Mouse (Mus musculus) forebrain, embryonic 11.5 days (tissue): ENCODE data around the gene Ccl28. TPM values are rescaled to one million over a fixed set of nuclear protein-coding genes. Genes with fewer than 3 reads are reported as not detected.
"Not testable (repeated sequence)": the region's sequence is repeated elsewhere in the genome, so short reads cannot be mapped to it uniquely, and the experiment has no call there.

Experiments
- ATAC-seq: fragments of 200-750 bp; cut with Nextera tagmentation; replicated peaks from 2 replicates; pipeline ENCODE4 v1.8.0; 2017; ENCODE audit warnings: moderate TSS enrichment; ENCODE audit not compliant: low FRiP score
- DNase-seq: peaks from one replicate; pipeline ENCODE4 v3.0.0-alpha.2; 2017; ENCODE audit warnings: low spot score
- H3K27ac ChIP-seq: fragments of 300-500 bp; sonication (generic); 2 replicates; pipeline ENCODE4 v1.5.1; 2014; ENCODE audit warnings: low read depth, low read length
- H3K27me3 ChIP-seq: fragments of 300-500 bp; sonication (generic); 2 replicates; pipeline ENCODE4 v1.6.1; 2014; ENCODE audit warnings: mild to moderate bottlenecking, low read length, mixed read lengths; ENCODE audit not compliant: control insufficient read depth, insufficient read depth
- H3K36me3 ChIP-seq: fragments of 300-500 bp; sonication (generic); 2 replicates; pipeline ENCODE4 v1.6.1; 2014; ENCODE audit warnings: mild to moderate bottlenecking, low read length, moderate library complexity, mixed read lengths; ENCODE audit not compliant: control insufficient read depth, insufficient read depth
- H3K4me1 ChIP-seq: fragments of 300-500 bp; sonication (generic); replicated peaks from 2 replicates; pipeline ENCODE4 v1.6.1; 2014; ENCODE audit warnings: low read length, mixed read lengths; ENCODE audit not compliant: control insufficient read depth, insufficient read depth
- H3K4me2 ChIP-seq: fragments of 300-500 bp; sonication (generic); 2 replicates; pipeline ENCODE4 v1.6.1; 2014; ENCODE audit warnings: low read depth, mild to moderate bottlenecking, low read length, moderate library complexity, mixed read lengths; ENCODE audit not compliant: severe bottlenecking
- H3K4me3 ChIP-seq: fragments of 300-500 bp; sonication (generic); 2 replicates; pipeline ENCODE4 v1.5.1; 2014; ENCODE audit warnings: low read depth, low read length
- H3K9ac ChIP-seq: fragments of 300-500 bp; sonication (generic); 2 replicates; pipeline ENCODE4 v1.6.1; 2014; ENCODE audit warnings: low read length
- H3K9me3 ChIP-seq: fragments of 300-500 bp; sonication (generic); 2 replicates; pipeline ENCODE4 v1.6.1; 2016; ENCODE audit warnings: low read length, mixed read lengths; ENCODE audit not compliant: control insufficient read depth
- WGBS: fragments of 180-500 bp; shearing (Covaris S2); extraction: QIAGEN DNeasy Blood & Tissue Kit; methylation state at CpG from one replicate; pipeline ENCODE4 v1.1.7; 2014; 5-methylcytosine and 5-hydroxymethylcytosine counted together
- polyA plus RNA-seq: library from polyadenylated mRNA; unstranded; fragments of >200 nt; fragmentation: Nextera tagmentation; extraction: Ambion mirVana; gene quantifications from 2 replicates; pipeline ENCODE4 v1.2.1, GENCODE M21; 2014

Gene Ccl28
- polyA plus RNA-seq, 1 experiment from 2014 or later: 0.19 TPM

DNA sequence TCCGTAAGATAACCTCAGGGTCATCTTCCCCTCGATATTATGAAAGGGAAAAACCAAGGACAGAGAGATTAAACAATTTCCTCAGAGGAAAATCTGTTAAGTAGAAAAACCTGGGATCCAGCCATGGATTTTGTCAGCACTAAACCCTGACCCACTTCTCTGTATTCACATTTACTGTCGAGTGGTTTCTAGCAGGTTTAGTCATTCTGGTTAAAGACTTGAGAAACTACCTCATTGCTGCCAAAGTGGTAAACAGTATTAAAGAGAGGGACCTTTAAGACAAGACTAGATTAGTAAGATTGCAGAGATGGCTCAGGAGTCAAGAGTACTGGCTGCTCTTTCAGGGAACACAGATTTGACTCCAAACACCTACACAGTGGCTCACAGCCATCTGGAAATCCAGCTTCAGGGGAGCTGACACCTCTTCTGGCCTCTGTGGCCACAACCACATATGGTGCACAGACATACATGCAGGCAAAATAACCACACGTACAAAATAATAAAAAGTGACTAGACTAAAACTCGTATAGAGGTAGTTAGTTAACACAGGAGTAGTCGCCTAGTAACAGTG is 33.3 kb downstream of the Ccl28 start:
- Histone ChIP-seq H3K27ac (no peak overlapping the region), H3K9ac (no peak overlapping the region), H3K36me3 (no peaks in the 10 kb centered on the region), H3K4me1 (no peaks in the 10 kb centered on the region), H3K4me2 (no peak overlapping the region), H3K9me3 (no peaks in the 10 kb centered on the region), H3K4me3 (no peak overlapping the region), H3K27me3 (no peaks in the 10 kb centered on the region)
- no peak for DNase-seq
- no peak for ATAC-seq
- WGBS: 89% methylated on average over 6 of the region's 6 CpGs

DNA sequence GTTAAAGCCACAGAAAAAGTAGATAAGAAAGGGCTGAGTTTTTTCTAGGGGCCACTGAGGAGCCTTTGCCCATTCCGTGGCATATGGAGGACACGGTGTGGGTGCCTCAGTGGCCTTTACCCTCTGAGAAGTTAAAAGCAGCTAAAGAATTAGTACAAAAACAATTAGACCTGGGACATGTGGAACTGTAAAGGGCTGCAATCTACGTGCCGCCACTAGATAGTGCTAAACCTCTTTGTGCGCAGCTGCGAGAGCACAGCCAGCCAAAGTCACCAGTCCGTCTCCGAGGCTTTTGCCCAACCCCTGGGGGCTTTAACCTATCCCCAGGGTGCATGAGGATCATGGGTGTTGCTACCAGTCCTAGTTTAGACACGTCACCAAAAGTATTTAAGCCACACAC is 37.8 kb downstream of the Ccl28 start:
- H3K4me1 ChIP-seq, H3K4me3 ChIP-seq, H3K9ac ChIP-seq, H3K4me2 ChIP-seq, ATAC-seq, H3K27ac ChIP-seq, H3K9me3 ChIP-seq, H3K36me3 ChIP-seq, DNase-seq, H3K27me3 ChIP-seq: not testable (repeated sequence)
- 77% methylated on average over 4 of the region's 9 CpGs for WGBS

DNA sequence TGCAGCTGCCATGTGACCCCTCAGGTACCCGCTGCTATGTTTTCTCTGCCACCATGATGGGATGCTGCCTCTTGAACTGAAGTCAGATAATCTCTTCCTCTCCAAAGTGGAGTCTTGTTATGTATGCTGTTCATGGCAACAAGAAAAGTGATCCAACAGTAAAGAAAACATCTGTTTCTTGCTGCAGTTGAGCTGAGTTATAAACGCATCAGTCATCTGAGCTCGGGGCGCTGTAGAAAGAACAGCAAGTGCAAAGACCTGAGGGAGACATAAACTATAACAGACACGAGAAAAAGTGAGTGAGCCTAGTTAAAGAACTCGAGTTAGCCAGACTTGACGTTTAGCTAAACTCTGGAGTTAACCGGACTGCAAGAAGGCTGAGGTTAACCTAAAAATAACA is 55.2 kb downstream of the Ccl28 start:
- 90% methylated on average over 8 of the region's 8 CpGs for WGBS
- Histone ChIP-seq H3K27ac (no peak overlapping the region), H3K4me2 (no peak overlapping the region), H3K4me1 (no peaks in the 10 kb centered on the region), H3K4me3 (no peak overlapping the region), H3K9me3 (no peaks in the 10 kb centered on the region), H3K9ac (no peak overlapping the region), H3K36me3 (no peaks in the 10 kb centered on the region), H3K27me3 (no peaks in the 10 kb centered on the region)
- ATAC-seq (no peak), DNase-seq (no peak)

DNA sequence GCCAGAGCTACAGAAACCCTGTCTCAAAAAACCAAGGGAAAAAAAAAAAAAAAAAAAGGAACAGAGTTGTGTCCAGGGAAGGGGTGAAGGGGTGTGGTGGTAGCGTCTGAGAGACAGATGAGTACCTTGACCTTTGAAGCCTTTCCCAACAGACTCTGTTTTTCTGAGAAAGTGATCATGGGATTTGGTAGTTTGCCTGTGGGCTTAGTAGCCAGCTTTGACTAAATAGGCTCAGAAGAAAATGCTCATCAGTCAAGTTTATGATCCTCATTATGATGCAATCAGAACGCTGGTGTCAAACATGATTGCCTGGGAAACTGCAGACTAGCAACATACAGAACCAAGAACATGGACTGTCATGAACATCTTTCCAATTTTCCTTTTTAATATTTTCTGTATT is 56.1 kb downstream of the Ccl28 start:
- no peaks in the 10 kb centered on the region for H3K36me3 ChIP-seq
- H3K4me3 ChIP-seq: no peak overlapping the region
- no peaks in the 10 kb centered on the region for H3K27me3 ChIP-seq
- H3K27ac ChIP-seq: no peak overlapping the region
- H3K9ac ChIP-seq: no peak overlapping the region
- 85% methylated on average over 2 of the region's 2 CpGs for WGBS
- H3K4me2 ChIP-seq: no peak overlapping the region
- ATAC-seq (no peak), DNase-seq (no peak)
- no peaks in the 10 kb centered on the region for H3K4me1 ChIP-seq
- no peaks in the 10 kb centered on the region for H3K9me3 ChIP-seq

DNA sequence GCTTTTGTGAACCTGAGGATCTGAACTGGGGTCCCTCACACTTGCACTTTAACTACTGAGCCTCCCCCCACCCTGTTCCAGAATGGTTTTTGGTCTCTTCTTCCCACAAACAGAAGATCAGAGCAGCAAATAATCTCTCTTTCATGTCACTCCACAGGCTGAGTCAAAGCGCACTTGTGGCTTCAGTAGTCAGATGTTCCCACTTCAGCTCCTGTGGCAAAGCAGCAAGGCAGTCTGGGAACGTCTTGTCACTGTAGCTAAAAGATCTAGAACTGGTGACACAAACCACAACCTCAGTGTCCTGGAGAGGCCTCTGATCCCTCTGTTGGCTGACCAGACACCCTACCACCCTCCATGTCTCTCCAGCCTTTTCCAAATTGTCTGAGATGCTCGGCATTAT is 57.5 kb downstream of the Ccl28 start:
- Histone ChIP-seq H3K27ac (no peak overlapping the region), H3K9ac (no peak overlapping the region), H3K9me3 (no peaks in the 10 kb centered on the region), H3K4me1 (no peaks in the 10 kb centered on the region), H3K4me2 (no peak overlapping the region), H3K36me3 (no peaks in the 10 kb centered on the region), H3K27me3 (no peaks in the 10 kb centered on the region), H3K4me3 (no peak overlapping the region)
- no peak for ATAC-seq
- no peak for DNase-seq
- WGBS: 75% methylated on average over 3 of the region's 3 CpGs

DNA sequence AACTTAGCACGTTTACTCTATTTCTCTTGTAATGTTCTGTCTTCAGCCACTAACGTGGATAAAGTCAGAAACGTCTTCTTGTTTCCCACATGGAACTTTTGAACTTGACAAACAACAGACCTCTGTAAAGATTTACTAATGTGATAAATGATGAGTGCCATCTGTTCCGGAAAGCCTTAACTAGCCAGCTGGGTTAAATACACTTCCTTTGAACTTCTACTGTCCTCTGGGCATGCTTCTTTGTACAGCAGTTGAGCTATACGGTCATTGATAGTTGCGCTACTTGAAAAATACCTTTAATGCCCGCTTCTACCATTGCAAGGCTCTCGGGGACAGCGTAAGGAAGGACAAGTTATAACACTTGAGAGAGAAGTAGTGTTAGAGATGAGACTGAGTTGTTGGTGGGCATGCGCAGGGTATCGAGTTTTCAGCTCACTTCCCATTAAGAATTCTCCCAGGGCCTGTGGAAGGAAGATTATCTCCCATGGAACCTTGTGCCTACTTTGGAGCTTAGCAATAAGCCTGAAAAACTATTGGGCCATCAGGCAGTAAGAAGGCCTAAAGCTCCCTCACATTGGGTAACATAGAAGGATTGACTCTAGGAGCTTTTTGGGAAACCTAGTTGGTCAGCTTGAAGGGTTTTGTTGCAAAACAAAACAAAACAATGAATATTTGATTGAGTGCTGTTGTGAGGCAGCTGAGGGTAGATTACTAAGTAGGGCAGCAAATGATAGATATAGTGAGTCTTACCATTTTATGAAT is 61.0 kb downstream of the Ccl28 start:
- Histone ChIP-seq H3K4me3 (no peak overlapping the region), H3K9me3 (no peaks in the 10 kb centered on the region), H3K27ac (no peak overlapping the region), H3K27me3 (no peaks in the 10 kb centered on the region), H3K4me2 (no peak overlapping the region), H3K9ac (no peak overlapping the region), H3K4me1 (no peaks in the 10 kb centered on the region; the same call in 1 of the 2 replicates), H3K36me3 (no peaks in the 10 kb centered on the region)
- ATAC-seq (no peak), DNase-seq (no peak)
- WGBS: 87% methylated on average over 11 of the region's 11 CpGs

- H3K9me3 ChIP-seq: no peaks in the 10 kb centered on the region
- ATAC-seq (no peak), DNase-seq (no peak)
- H3K36me3 ChIP-seq: no peaks in the 10 kb centered on the region; the same call in 1 of the 2 replicates
- peak overlapping the region; percentile 95 for H3K4me3 ChIP-seq
- H3K27me3 ChIP-seq: no peaks in the 10 kb centered on the region
- no peak overlapping the region for H3K9ac ChIP-seq
- H3K27ac ChIP-seq: peak overlapping the region; percentile 64; the same call in 1 of the 2 replicates
- 9% methylated on average over 5 of the region's 5 CpGs for WGBS
- H3K4me2 ChIP-seq: peak overlapping the region; percentile 46; the same call in 1 of the 2 replicates
- H3K4me1 ChIP-seq: no peaks in the 10 kb centered on the region; the same call in 1 of the 2 replicates
These were observed 66.1 kb downstream of the Ccl28 start for GRCm38 (mm10) chr13:119689709-119690038.

GRCm38 (mm10) chr13:119690039-119690728 is 66.6 kb downstream of the Ccl28 start, which contains the start of gene Hmgcs1:
Hmgcs1 (plus strand) TSS chr13:119690379.
- WGBS: under 1% methylated on average over 59 of the region's 59 CpGs
- H3K27me3 ChIP-seq: no peaks in the 10 kb centered on the region
- H3K9ac ChIP-seq: peak within 1 kb of the TSS; percentile 94
- H3K4me2 ChIP-seq: peak within 1 kb of the TSS; percentile 68
- ATAC-seq: peak; percentile 99
- H3K36me3 ChIP-seq: no peaks in the 10 kb centered on the region; the same call in 1 of the 2 replicates
- no peaks in the 10 kb centered on the region for H3K9me3 ChIP-seq
- H3K27ac ChIP-seq: peak within 1 kb of the TSS; percentile 96
- DNase-seq: peak; percentile 100
- H3K4me3 ChIP-seq: peak within 1 kb of the TSS; percentile 95
- no peaks in the 10 kb centered on the region; the same call in 1 of the 2 replicates for H3K4me1 ChIP-seq
